Mouse (Mus musculus) heart, adult 2 months (tissue): ENCODE data around the gene Slc16a10. TPM values are rescaled to one million over a fixed set of nuclear protein-coding genes. Genes with fewer than 3 reads are reported as not detected.

Source experiments
- DNase-seq, 2 experiments: peaks; one replicate each; pipeline ENCODE4 v3.0.0; 2021
- H3K27ac ChIP-seq: fragments of 200-600 bp; 2 replicates; pipeline ENCODE4 v1.8.1; 2022
- H3K27me3 ChIP-seq: fragments of 200-500 bp; 2 replicates; pipeline ENCODE4 v1.6.1; 2012; ENCODE audit warnings: mild to moderate bottlenecking, low read length, inconsistent platforms, mixed read lengths; ENCODE audit not compliant: control insufficient read depth, insufficient read depth
- H3K36me3 ChIP-seq: fragments of 200-500 bp; 2 replicates; pipeline ENCODE4 v1.6.1; 2012; ENCODE audit warnings: low read length, inconsistent platforms; ENCODE audit not compliant: control insufficient read depth, insufficient read depth
- H3K4me1 ChIP-seq: fragments of 200-500 bp; 2 replicates; pipeline ENCODE4 v1.6.1; 2011; ENCODE audit warnings: low read length; ENCODE audit not compliant: control insufficient read depth, insufficient read depth
- H3K4me3 ChIP-seq: fragments of 200-600 bp; 2 replicates; pipeline ENCODE4 v1.8.1; 2022
- H3K79me2 ChIP-seq: fragments of 200-500 bp; replicated peaks from 2 replicates; pipeline ENCODE4 v1.6.1; 2012; ENCODE audit warnings: mild to moderate bottlenecking, inconsistent platforms, low read length, moderate library complexity, mixed read lengths; ENCODE audit not compliant: control insufficient read depth, insufficient read depth
- H3K9ac ChIP-seq: fragments of 200-500 bp; 2 replicates; pipeline ENCODE4 v1.6.1; 2012; ENCODE audit warnings: low read depth, mild to moderate bottlenecking, control low read depth, inconsistent platforms, low read length, mixed read lengths
- CTCF ChIP-seq: fragments of 200-600 bp; IDR thresholded peaks from 2 replicates; pipeline ENCODE4 v1.8.1; 2022; ENCODE audit warnings: antibody characterized with exemption, mild to moderate bottlenecking, moderate library complexity
- EP300 ChIP-seq: fragments of 200-500 bp; IDR thresholded peaks from 2 replicates; pipeline ENCODE4 v1.6.1; 2011; ENCODE audit warnings: low read depth, low read length, control low read depth; ENCODE audit not compliant: insufficient read depth
- POLR2A ChIP-seq: fragments of 200-500 bp; IDR thresholded peaks from 2 replicates; pipeline ENCODE4 v1.6.1; 2011; ENCODE audit warnings: mild to moderate bottlenecking, low read depth, low read length, control low read depth; ENCODE audit not compliant: insufficient read depth
- WGBS: fragments of 180-500 bp; shearing (Covaris S2); methylation state at CpG from one replicate; pipeline ENCODE4 v1.1.7; 2018; 5-methylcytosine and 5-hydroxymethylcytosine counted together
- intact Hi-C: fragments of 180-260 bp; cut with DNase I; formaldehyde crosslinking; loops from one replicate; pipeline ENCODE4 v1.15.1; 2025
- polyA plus RNA-seq: library from polyadenylated mRNA; depleted of rRNA; stranded (reverse); fragments of >200 nt; gene quantifications from 2 replicates; pipeline ENCODE4 v1.2.3, GENCODE M21; 2012
- total RNA-seq, 2 experiments: library from RNA; stranded (reverse); gene quantifications; 2 replicates each; pipeline ENCODE4 v1.2.3; 2021

Slc16a10 gene
- total and polyA plus RNA-seq, 3 experiments = 15.3 to 21.9 (median 21.0) TPM

GRCm38 (mm10) chr10:40030716-40031115, 111.3 kb downstream of the Slc16a10 start:
- TF ChIP-seq EP300 (no peak), POLR2A (no peak), CTCF (no peak)
- Histone ChIP-seq H3K4me3 (no peak overlapping the region), H3K27me3 (no peaks in the 10 kb centered on the region), H3K27ac (no peak overlapping the region), H3K36me3 (no peaks in the 10 kb centered on the region), H3K9ac (no peak overlapping the region), H3K4me1 (no peaks in the 10 kb centered on the region), H3K79me2 (no peaks in the 10 kb centered on the region)
- no peak for DNase-seq
- WGBS = 86% methylated on average over 6 of the region's 6 CpGs
- intact Hi-C loops = no loop called here

GRCm38 (mm10) chr10:40029610-40030009, 112.4 kb downstream of the Slc16a10 start:
- Histone ChIP-seq H3K4me1 (peaks cover 4% of the 10 kb centered on the region; the same call in 1 of the 2 replicates), H3K27me3 (no peaks in the 10 kb centered on the region), H3K27ac (no peak overlapping the region), H3K79me2 (no peaks in the 10 kb centered on the region), H3K9ac (no peak overlapping the region), H3K4me3 (no peak overlapping the region), H3K36me3 (no peaks in the 10 kb centered on the region)
- TF ChIP-seq POLR2A (no peak), EP300 (no peak), CTCF (no peak)
- intact Hi-C loops = no loop called here
- DNase-seq = peak in 1 of 2 experiments; percentile 24
- 59% methylated on average over 2 of the region's 2 CpGs for WGBS

- Histone ChIP-seq H3K4me1 (peaks cover 4% of the 10 kb centered on the region; the same call in 1 of the 2 replicates), H3K79me2 (no peaks in the 10 kb centered on the region), H3K27me3 (no peaks in the 10 kb centered on the region), H3K27ac (no peak overlapping the region), H3K9ac (no peak overlapping the region), H3K4me3 (no peak overlapping the region), H3K36me3 (no peaks in the 10 kb centered on the region)
- intact Hi-C loops = no loop called here
- 73% methylated on average over 8 of the region's 8 CpGs for WGBS
- no peak for DNase-seq
- TF ChIP-seq CTCF (no peak), EP300 (no peak), POLR2A (no peak)
Measured at GRCm38 (mm10) chr10:40028091-40028490, 114.0 kb downstream of the Slc16a10 start.

- Histone ChIP-seq H3K9ac (no peak overlapping the region), H3K4me3 (no peak overlapping the region), H3K27me3 (no peaks in the 10 kb centered on the region), H3K36me3 (no peaks in the 10 kb centered on the region), H3K79me2 (no peaks in the 10 kb centered on the region), H3K4me1 (peaks cover 4% of the 10 kb centered on the region; the same call in 1 of the 2 replicates), H3K27ac (no peak overlapping the region)
- intact Hi-C loops = no loop called here
- WGBS = 91% methylated on average over 5 of the region's 5 CpGs
- no peak for DNase-seq
- TF ChIP-seq EP300 = no peak
- no peak for TF ChIP-seq POLR2A
- TF ChIP-seq CTCF = no peak
Measured at GRCm38 (mm10) chr10:40026546-40026945, 115.5 kb downstream of the Slc16a10 start.

GRCm38 (mm10) chr10:40025560-40025959, 116.5 kb downstream of the Slc16a10 start:
- Histone ChIP-seq H3K27me3 (no peaks in the 10 kb centered on the region), H3K27ac (no peak overlapping the region), H3K36me3 (no peaks in the 10 kb centered on the region), H3K9ac (no peak overlapping the region), H3K4me1 (peaks cover 4% of the 10 kb centered on the region; the same call in 1 of the 2 replicates), H3K79me2 (no peaks in the 10 kb centered on the region), H3K4me3 (peak overlapping the region; percentile 48; the same call in 1 of the 2 replicates)
- no peak for DNase-seq
- intact Hi-C loops = no loop called here
- TF ChIP-seq POLR2A = no peak
- TF ChIP-seq EP300 = no peak
- no peak for TF ChIP-seq CTCF
- 66% methylated on average over 8 of the region's 8 CpGs for WGBS

GRCm38 (mm10) chr10:40024554-40025428, 117.3 kb downstream of the Slc16a10 start, which contains the start of gene Mfsd4b1:
Mfsd4b1 (minus strand) TSS chr10:40025268.
- peak within 1 kb of the TSS; percentile 72 for H3K27ac ChIP-seq
- H3K36me3 ChIP-seq = no peaks in the 10 kb centered on the region
- DNase-seq = peak; percentile 81 to 86
- intact Hi-C loops = loop anchor here (5.0 kb wide), 1 partner anchor 67 kb away; no protein-coding TSS in a partner anchor
- H3K9ac ChIP-seq = peak within 1 kb of the TSS; percentile 74
- no peaks in the 10 kb centered on the region for H3K79me2 ChIP-seq
- peak within 1 kb of the TSS; percentile 48 for H3K4me3 ChIP-seq
- TF ChIP-seq POLR2A (peak; percentile 72; the same call in 1 of the 2 replicates), CTCF (peak; percentile 42), EP300 (0 out of 2 replicates have a peak, but pooled peaks have one; percentile 19)
- peaks cover 4% of the 10 kb centered on the region; the same call in 1 of the 2 replicates for H3K4me1 ChIP-seq
- H3K27me3 ChIP-seq = no peaks in the 10 kb centered on the region
- WGBS = 1% methylated on average over 46 of the region's 46 CpGs
